Mouse (Mus musculus): ENCODE results near the gene Inpp5a.
A peak's percentile ranks its signal among the peaks of the same experiment; 100 is the strongest.

Inpp5a gene

DNA sequence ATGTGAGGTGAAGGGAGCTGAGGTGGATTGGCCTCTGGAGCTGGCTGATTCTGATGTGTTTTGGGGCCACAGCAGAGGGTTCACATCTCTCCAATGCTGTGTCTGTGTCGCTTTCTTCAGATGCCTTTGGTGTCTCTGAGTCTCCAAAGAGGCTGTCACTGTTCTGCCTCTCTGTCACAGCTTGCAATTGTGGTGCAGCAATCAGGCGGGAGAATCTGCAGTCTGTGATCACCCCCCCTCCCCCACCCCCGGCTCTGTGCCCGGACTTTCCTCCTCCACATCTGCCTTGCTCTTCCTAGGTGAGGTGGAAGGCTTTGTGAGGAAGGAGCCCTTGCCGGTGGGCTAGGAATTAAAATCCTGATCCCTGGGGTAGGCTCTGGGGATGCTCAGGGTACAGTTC lies 52.1 kb downstream of the Inpp5a start:
- DNase-seq (ENCODE audit: low spot score in 2 of 2), result no peak

DNA sequence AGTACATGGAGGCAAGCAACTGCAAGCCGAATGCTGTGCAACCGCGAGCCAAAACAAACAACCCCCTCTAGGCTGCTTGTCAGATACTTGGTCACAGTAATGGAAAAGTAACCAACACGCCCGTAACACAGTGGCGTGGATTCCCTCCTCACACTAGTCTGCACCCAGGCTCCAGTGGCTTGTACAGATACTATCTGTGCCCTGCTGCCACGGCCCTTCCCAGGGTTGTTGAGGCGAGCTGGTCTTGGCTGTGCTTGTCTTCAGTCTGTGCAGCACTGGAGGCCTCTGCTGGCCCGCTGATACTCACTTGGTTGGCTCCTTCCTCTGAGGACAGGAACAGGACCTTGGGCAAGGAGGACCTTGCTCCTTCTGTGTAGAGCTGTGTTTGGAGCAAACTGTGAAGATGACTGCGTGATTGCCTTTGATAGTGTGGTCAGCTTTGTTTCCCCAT lies 52.9 kb downstream of the Inpp5a start:
- DNase-seq (ENCODE audit: low spot score in 2 of 2), result no peak

DNA sequence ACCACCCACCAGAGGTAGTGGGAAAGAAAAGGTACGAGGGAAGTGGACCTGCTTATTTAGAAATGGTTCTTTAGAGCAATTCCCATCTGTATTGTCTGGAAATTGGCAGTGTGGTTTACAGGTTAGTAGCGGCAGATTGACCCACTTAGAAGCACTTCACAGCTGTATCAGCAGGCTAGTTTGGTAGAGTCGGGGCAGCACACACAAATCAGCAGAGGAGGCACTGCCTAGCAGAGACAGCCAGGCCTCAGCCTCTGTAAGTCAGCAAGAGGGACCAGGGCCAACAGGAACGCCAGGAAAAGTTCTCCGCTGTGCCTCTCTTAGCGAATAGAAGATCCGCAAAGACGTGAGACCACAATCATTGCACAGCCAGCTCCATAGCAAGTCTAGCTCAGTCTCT lies 56.7 kb downstream of the Inpp5a start:
- no peak for DNase-seq (ENCODE audit: low spot score in 2 of 2)

DNA sequence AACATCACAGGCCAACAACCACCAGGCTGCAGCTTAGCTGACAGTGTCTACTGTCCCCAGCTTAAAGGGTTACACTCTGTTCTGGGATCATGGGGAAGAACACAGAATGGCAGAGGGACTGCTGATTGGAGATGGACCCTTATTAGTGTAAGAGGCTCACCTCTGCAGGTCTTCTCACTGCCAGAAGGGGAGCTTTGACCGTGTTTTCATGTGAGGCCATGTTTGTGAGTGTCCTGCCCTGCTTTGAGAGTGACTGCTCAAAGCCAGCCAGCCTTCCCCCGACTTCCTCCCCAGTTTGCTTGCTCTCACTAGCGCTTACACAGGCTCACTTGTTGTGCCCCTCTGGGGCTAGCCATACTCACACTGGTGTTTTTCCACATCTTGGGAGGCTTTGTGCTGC lies 58.5 kb downstream of the Inpp5a start:
- no peak for DNase-seq (ENCODE audit: low spot score in 2 of 2)

DNA sequence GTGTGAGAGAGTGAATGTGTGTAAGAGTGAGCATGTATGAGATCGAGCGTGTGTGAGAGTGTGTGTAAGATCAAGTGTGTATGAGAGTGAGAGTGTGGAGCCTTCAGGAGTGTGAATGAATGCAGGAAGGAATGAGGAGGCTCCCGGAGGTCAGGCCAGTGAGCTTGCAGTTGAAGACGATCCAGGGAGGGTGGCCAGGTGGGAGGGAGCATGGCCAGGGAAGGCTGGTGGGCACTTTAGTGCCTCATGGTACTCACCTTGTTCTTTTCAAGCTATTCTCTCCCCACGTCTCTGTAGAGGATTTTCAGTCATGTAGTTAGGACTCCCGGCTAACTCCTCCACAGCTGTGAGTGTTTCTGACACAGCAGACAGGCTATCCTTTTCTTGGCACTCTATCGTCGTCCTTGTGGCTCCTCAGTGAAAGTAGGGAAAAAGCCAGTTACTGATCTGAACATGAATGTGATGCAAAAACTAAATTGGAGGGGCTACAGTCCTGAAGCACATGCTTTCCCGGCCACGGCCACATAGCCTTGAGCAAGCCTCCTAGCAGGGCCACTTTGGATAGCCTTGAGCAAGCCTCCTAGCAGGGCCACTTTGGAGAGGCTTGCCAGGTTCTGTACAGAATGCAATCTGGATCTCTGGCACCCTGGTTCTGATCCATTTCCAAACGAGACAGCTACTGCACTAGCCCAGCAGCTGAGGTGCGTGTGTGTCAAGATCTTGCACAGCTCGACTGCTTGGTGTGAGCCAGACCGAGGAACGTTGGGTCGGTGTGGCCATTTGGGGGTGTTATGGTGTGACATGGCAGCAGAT lies 61.5 kb downstream of the Inpp5a start:
- no peak for DNase-seq (ENCODE audit: low spot score in 2 of 2)

DNA sequence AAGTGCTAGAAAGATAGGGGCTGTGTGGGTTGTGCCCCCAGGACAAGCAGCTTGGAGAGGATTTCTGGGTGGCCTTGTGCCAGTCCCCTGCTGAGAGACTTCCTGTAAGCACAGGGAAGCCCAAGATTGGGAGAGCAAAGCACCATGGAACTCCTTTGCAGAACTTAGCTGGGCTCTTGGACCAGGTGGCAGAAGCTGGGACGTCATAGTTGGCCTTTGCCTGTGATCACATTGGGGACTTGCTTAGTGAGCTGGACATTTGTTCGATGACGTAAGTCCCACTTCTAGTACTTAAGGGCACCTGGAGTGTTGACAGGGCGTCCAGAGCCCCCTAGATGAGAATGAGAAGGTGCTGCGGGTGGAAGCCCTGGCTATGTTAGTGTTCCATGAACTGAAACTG lies 62.8 kb downstream of the Inpp5a start:
- no peak for DNase-seq (ENCODE audit: low spot score in 2 of 2)

DNA sequence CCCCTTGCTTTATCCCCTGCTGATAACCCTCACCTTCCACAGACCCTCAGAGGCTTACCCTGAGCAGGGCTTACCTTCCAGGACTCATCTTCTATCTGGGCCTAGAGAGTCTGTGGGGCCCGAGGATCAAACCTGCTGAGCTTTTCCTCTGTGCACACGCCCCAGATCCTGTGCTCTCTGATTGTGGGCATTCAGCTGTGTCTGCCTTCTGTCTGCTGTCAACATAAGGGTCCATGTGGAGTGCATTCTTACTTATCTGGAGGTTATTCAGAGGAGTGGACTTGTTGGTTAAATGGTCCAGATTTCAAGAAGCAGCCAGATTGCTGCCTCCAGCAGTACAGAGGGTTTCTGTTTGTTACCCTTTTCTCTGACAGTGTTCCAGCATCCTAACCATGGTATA lies 63.3 kb downstream of the Inpp5a start:
- DNase-seq (ENCODE audit: low spot score in 2 of 2), result no peak

DNA sequence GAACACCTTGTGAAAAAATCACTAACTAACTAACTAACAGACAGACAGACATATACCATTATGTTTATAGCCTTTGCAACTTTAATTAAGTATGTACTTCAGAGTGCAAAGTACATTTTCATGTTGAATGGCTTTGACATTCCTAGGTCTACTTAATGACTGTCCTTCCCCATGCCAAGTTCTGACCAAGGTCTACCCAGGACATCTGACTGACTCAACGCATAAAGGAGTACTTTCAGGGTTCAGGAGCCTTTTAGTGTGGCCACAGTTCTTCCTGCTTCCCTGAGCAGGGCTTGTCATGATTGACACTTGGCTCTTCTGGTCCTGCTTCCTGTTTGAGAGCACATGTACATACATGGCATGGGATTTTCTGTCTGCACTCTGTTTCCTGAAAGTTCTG lies 64.3 kb downstream of the Inpp5a start:
- no peak for DNase-seq (ENCODE audit: low spot score in 2 of 2)

DNA sequence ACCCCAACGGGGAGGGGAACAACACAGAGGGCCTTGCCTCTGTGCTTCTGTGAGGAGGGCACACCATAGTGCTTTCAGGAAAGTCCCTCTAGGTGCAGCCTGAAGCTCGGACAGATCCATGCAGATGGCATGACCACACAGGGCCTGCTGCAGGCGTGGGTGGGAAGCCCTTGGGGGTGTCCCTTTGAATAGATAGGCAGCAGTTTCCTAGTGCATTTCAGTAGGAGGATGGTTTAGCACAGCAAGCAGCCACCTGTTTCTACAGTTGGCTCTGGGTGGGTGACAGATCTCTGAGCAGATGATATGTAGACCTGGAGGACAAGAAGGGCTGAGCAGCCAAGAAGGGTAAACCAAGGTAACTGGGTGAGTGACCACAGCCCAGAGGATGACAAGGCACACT lies 65.4 kb downstream of the Inpp5a start:
- DNase-seq (ENCODE audit: low spot score in 2 of 2), result no peak

DNA sequence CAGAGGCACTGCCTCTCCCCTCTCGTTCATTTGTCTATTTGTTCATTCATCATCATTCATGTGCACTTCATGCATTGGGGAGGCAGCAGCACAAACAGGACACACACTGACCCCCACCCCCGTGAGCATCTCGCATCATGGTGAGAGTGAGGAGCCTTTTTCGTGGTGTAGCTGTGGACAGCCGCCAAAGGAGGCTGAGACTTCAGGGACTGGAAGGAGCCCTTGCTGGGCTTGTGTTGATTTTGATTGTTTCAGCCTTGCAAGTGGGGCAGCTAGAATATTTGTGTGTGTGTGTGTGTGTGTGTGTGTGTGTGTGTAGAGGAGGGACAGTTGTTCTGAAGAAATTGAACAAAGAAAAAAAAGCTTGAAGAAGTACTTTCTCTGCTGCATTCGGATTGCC lies 67.8 kb downstream of the Inpp5a start:
- DNase-seq (ENCODE audit: low spot score in 2 of 2), result no peak

DNA sequence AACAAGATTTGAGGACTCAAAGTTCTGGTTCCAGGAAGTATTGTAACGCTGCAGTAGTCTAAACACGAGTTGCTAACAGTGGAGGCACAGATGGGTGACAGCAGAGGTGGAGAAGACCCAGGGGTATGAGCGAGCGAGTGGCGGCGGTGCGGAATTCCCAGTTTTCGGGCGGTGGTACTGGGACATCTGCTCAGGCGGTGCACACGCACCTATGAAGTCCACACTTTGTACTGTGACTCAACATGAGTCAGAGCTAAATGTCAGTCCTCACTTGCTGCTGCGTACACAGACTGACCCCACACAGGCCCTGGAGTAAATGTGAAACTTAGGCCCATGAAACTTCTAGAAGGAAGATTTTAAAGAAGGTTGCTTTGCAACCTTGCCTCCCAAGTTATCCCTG lies 72.4 kb downstream of the Inpp5a start:
- DNase-seq (ENCODE audit: low spot score in 2 of 2), result no peak

DNA sequence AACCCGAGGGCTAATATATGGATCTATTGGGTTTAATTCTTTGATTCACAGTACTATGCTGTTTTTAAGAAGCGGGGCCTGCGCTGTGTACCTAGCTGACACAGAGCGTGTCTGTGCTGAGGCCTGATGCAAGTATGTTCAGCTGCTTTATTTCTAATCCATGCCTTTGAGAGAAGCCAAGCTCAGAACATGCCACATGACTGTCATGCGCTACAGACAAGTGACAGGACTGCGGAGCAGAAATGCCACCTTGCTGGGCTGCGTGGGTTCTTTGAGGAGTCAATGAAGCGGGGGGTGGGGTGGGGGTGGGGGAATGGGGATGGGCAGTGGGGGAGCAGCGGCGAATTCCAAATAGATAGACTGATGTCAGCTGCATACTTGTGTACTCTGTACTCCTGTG lies 73.2 kb downstream of the Inpp5a start:
- no peak for DNase-seq (ENCODE audit: low spot score in 2 of 2)

DNA sequence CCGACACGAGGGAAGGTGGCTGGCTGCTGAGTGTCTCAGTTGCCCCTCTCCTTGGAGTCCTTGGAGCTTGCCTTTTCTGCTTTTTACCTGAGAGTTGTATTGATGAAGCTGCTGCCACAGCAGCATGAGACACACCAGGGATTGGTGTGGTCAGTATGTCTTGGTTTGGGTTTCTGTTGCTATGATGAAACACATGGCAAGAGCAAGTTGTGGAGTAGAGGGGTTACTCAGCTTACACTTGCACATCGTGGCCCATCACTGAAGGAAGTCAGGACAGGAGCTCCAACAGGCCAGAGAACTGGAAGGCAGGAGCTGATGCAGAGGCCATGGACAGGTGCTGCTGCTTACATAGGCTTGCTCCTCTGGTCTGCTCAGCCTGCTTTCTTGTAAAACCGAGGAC lies 76.6 kb downstream of the Inpp5a start:
- DNase-seq (ENCODE audit: low spot score in 2 of 2), result no peak

DNA sequence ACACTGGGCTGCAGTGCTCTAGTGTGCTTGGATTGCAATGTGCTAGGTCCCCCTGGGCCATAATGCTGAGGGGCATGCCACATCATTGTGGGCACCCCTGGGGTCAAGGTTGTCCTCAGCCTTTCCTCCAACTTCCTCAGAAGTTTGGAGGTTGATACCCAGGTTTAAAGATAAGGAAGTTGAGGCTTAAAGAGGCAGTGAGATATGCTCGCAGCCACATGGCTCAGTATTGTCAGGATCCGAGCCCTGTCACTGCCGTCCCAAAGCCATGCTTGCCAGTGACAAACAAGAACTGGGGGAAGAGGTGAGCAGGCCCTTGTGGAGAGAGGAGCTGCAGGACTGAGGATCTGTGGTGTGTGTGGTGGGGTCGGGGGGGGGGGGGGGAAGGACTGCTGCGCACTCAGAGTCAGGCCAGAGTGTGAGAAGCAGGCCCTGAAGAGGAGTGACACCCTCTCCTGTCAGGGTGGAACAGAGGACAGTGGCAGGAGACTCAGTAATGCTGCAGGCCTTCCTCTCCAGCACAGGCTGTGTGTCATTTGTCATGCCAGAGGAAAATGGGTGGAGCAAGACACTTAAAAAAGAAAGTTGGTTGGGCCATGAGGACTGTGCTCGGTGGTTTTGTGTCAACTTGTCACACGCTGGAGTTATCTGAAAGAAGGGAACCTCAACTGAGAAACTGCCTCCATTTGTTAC lies 77.7 kb downstream of the Inpp5a start:
- no peak for DNase-seq (ENCODE audit: low spot score in 2 of 2)

DNA sequence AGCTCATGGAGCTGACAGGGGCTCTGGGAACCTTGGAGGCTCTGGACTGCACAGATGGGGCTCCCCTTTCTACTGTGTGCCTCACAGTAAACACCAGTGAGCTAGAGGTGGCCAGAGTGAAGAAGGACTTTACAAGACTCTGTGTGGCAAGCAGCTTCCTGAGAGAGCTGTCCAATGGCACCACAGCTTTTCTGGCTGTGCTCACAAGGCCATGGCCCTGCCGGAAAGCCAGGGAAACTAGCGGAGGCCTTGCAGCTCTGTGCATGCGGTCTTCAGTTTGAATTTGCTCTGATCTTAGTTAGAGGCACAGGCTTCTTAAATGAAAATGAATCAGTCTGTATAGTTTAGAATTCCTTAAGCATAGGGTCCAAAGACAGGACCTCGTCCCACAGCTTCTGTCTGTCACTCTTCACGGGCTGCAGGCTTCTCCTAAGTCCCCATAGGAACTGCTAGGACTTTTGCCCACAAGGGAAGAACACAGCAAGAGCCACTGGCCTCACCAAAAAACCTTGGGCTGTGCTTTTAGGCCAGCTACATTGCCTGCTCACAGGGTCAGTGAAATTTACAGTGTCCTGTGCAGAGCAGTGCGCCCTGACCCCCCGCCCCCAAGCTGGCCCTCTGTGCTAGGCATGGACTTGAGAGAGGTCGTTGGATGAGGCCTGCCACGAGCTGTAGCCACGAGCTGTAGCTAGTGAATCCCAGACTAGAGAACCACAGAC lies 78.4 kb downstream of the Inpp5a start:
- no peak for DNase-seq (ENCODE audit: low spot score in 2 of 2)

DNA sequence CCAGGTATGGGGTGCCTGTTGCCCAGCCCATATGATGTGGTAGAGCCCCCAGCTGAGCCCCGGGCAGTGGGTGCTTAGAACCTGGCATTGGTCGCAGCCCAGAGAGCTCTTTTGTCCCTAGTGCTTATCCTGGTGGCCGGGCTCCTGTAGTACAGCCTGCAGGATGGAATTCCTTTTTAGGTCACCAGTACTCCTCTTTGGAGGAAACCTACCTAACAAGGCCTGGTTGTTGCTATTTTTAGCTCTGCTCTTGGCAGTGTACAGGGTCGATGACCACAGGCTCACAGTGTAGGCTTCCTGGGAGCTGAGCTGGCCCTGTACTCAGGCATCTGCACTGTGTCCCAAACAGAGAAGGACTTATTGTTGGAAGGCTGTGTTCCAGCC lies 79.0 kb downstream of the Inpp5a start:
- no peak for DNase-seq (ENCODE audit: low spot score in 2 of 2)

DNA sequence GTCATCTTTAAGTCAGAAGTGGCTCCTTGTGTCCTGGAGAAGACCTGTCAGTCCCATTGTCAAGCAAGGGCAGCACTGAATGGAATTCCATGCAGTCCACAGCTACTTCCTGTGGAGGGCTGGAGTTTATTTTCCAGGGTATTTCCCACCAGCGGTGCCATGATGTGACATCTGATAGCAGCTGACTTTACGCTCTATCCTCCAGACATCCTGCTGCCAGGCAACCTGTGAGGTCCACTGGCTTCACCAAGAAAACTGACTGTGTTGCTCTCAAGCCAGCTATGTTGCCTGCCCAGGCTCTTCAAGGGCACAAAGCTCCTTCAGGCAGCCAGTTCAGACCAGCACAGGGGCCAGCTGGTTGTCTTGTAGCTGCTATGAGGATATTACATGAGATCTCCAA lies 79.5 kb downstream of the Inpp5a start:
- DNase-seq (ENCODE audit: low spot score in 2 of 2), result no peak

DNA sequence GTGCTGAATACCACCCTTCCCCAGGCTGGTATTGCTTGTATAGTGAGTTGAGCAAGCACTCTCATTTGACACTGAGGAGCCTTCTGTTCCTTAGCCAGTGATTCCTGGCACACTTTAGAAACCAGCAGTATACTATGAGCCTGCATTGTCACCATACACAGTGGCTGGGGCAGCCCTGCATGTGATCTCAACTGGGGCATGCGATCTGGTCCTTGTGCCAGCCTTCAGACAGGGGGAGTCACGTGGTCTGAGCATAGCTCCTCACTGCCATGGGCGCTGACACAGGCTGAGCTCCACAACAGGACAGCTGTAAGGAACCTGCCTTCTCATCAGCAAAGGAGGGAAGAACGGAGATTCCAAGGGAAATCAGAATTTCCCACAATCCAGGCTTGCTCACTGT lies 80.5 kb downstream of the Inpp5a start:
- DNase-seq (ENCODE audit: low spot score in 2 of 2), result no peak

DNA sequence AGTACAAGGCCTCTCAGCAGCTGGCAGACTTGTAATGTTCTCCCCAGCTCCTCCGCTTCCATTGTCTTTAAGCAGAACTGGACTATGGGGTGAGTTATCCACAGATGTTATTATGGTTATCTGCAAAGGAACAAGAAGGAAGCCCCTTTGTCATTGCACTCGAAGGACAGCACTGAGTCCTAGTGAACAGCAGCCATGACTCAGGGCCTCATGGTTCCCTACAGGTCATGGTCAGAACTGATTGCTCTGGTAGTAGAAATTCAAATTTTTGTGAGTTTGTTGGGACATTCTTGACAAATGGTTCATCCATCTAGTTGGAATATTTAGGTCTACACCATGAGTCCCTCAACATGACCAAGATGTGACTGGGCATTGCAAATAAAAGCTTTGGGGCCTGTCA lies 81.6 kb downstream of the Inpp5a start:
- no peak for DNase-seq (ENCODE audit: low spot score in 2 of 2)

DNA sequence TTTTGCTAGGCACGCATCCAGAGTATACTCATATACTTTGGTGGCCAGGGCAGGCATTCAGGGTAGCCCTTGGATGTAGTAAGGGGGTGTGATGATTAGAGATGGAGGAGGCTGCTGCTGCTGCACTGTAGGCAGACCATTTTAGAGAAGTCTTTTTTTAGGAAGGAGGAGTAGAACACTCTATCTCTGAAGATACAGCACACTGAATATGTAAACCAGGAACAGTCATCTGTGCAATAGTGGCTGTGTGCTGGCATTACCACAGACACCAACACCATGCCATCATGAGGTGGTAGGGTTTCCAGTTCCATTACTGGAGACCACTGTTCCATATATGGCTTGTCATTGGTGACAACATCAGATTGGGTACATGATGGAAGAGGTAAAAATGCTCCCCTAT lies 83.1 kb downstream of the Inpp5a start:
- no peak for DNase-seq (ENCODE audit: low spot score in 2 of 2)

DNA sequence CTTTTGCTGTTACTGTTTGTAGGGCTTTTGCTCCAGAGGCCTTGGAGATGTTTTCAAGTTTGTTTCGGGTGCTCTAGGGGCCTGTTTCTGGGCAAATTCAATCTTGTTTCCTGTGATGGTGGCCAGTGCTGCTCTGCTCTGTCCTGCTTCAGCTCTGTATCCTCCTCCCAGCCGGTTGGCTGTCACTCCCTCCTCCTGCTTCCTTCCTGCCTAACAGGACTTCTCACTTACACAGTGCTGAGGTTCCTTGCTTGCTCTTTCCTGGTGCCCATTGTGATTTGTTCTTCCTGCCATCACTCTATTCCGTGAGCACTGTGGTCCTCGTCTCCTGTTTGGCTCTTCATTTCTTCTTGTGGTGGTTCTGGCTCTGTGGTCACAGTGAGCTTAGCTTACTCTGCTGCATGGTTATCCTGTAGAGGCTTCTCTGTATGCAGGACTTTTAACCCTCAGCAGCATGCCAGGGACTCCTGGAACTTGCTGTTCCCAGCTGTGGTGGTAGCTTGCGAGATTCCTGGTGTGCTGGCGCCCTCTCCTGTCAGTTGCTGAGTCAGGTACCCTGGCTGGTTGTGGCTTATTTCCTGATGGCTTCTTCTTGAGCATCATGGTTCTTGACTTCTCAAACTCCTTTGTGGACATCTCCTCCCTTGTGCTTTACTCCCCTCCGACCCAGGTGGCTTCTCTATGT lies 84.1 kb downstream of the Inpp5a start:
- peak; percentile 51 to 57 for DNase-seq (ENCODE audit: low spot score in 2 of 2)

DNA sequence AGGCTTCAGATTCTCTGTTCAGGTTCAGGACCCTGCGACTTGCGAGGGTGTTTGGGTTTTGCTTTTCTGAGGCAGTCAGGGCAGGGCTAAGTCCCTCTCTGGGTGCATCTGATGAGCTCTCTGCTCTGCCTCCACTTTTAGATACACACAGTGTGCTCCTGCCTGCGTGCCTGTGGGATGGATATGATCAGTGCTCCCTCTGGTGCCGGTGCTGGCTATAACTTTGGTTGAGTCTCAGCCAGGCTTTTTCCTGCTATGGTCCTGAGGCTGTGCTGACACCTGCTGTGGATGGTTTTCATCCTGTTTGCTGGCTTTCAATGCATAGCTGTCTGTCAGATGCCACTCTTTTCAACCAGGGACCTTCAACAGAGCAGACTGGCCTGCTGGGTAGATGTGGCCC lies 87.0 kb downstream of the Inpp5a start:
- no peak for DNase-seq (ENCODE audit: low spot score in 2 of 2)

All from spleen, postnatal 36 days (tissue).